Mouse (Mus musculus): Measurements from ENCODE around the gene Mef2b. TPM values are rescaled to one million over a fixed set of nuclear protein-coding genes. Genes with fewer than 3 reads are reported as not detected.

Mef2b gene
- total and polyA plus RNA-seq, 3 experiments: 60.1 to 232 (median 168) TPM

- Histone ChIP-seq H3K9ac (ENCODE audit: insufficient read depth, low read depth) (no peak overlapping the region), H3K4me1 (ENCODE audit: control insufficient read depth in 1 of 2, insufficient read depth in 2 of 2) (0 out of 4 replicates have a peak, but pooled peaks cover 0 to 2% of the 10 kb centered on the region in 2 experiments), H3K79me2 (replicated peaks; ENCODE audit: control insufficient read depth, extremely low read depth, insufficient read depth, poor library complexity, severe bottlenecking) (no peaks in the 10 kb centered on the region), H3K9me3 (replicated peaks; ENCODE audit: low read length) (no peaks in the 10 kb centered on the region), H3K36me3 (replicated peaks in 1 of 2; ENCODE audit: control insufficient read depth in 1 of 2, insufficient read depth in 1 of 2, low read length in 1 of 2) (no peaks in the 10 kb centered on the region), H3K27ac (ENCODE audit: insufficient read depth, low read depth) (no peak overlapping the region), H3K4me3 (replicated peaks in 1 of 3; ENCODE audit: low read depth in 2 of 3, low read length in 2 of 3, poor library complexity in 1 of 3) (no peak overlapping the region), H3K4me2 (ENCODE audit: insufficient read depth, low read depth, poor library complexity, severe bottlenecking) (no peak overlapping the region), H3K27me3 (replicated peaks) (no peaks in the 10 kb centered on the region)
- DNase-seq (ENCODE audit: extremely low read depth): no peak
- TF ChIP-seq JUN (IDR thresholded peaks at IDR 0.05; ENCODE audit: insufficient read depth, low read depth, low read length) (no peak), IRF4 (IDR thresholded peaks at IDR 0.05; ENCODE audit: low read depth, low read length) (no peak), SIN3A (IDR thresholded peaks at IDR 0.05; ENCODE audit: low read length) (no peak), MXI1 (IDR thresholded peaks at IDR 0.05; ENCODE audit: low read depth, low read length) (no peak), EP300 (IDR thresholded peaks at IDR 0.05; ENCODE audit: low read length) (no peak), BHLHE40 (IDR thresholded peaks at IDR 0.05; ENCODE audit: low read depth, low read length) (no peak), UBTF (IDR thresholded peaks at IDR 0.05; ENCODE audit: low read depth, low read length) (no peak), KAT2A (IDR thresholded peaks at IDR 0.05; ENCODE audit: insufficient replicate concordance, low read length) (no peak), CHD2 (IDR thresholded peaks at IDR 0.05; ENCODE audit: low read length) (no peak)
- dilution Hi-C loops (cut with MboI; ENCODE audit: extremely low pct_ligation_motif_present, extremely low pct_unique_long_range_greater_than_20kb, low sequenced_read_pairs) (no loop called here), in situ Hi-C loops (cut with MboI; ENCODE audit: low pct_ligation_motif_present, low pct_unique_long_range_greater_than_20kb, low sequenced_read_pairs) (no loop called here)
Measured at GRCm38 (mm10) chr8:70204757-70205156, 65.2 kb downstream of the Mef2b start.

GRCm38 (mm10) chr8:70208130-70208529 is 68.6 kb downstream of the Mef2b start:
- no peaks in the 10 kb centered on the region for H3K36me3 ChIP-seq (replicated peaks in 1 of 2; ENCODE audit: control insufficient read depth in 1 of 2, insufficient read depth in 1 of 2, low read length in 1 of 2)
- no peak overlapping the region for H3K9ac ChIP-seq (ENCODE audit: insufficient read depth, low read depth)
- no peaks in the 10 kb centered on the region for H3K79me2 ChIP-seq (replicated peaks; ENCODE audit: control insufficient read depth, extremely low read depth, insufficient read depth, poor library complexity, severe bottlenecking)
- in situ Hi-C loops (cut with MboI; ENCODE audit: low pct_ligation_motif_present, low pct_unique_long_range_greater_than_20kb, low sequenced_read_pairs) (no loop called here), dilution Hi-C loops (cut with MboI; ENCODE audit: extremely low pct_ligation_motif_present, extremely low pct_unique_long_range_greater_than_20kb, low sequenced_read_pairs) (no loop called here)
- no peak overlapping the region for H3K27ac ChIP-seq (ENCODE audit: insufficient read depth, low read depth)
- H3K4me1 ChIP-seq (ENCODE audit: control insufficient read depth in 1 of 2, insufficient read depth in 2 of 2): peaks cover 10 to 21% of the 10 kb centered on the region in 2 experiments
- DNase-seq (ENCODE audit: extremely low read depth): no peak
- TF ChIP-seq MEF2A (IDR thresholded peaks at IDR 0.05; ENCODE audit: borderline replicate concordance, low read depth, low read length): no peak
- no peak for TF ChIP-seq MAZ (IDR thresholded peaks at IDR 0.05; ENCODE audit: low read depth, low read length)
- no peak for TF ChIP-seq MYC (IDR thresholded peaks at IDR 0.05; ENCODE audit: low read depth, low read length)
- no peak overlapping the region for H3K4me3 ChIP-seq (replicated peaks in 1 of 3; ENCODE audit: low read depth in 2 of 3, low read length in 2 of 3, poor library complexity in 1 of 3)
- no peaks in the 10 kb centered on the region for H3K27me3 ChIP-seq (replicated peaks)
- no peaks in the 10 kb centered on the region for H3K9me3 ChIP-seq (replicated peaks; ENCODE audit: low read length)
- no peak overlapping the region for H3K4me2 ChIP-seq (ENCODE audit: insufficient read depth, low read depth, poor library complexity, severe bottlenecking)

- Histone ChIP-seq H3K4me2 (ENCODE audit: insufficient read depth, low read depth, poor library complexity, severe bottlenecking) (no peak overlapping the region), H3K4me3 (replicated peaks in 1 of 3; ENCODE audit: low read depth in 2 of 3, low read length in 2 of 3, poor library complexity in 1 of 3) (no peak overlapping the region), H3K9me3 (replicated peaks; ENCODE audit: low read length) (no peaks in the 10 kb centered on the region), H3K9ac (ENCODE audit: insufficient read depth, low read depth) (no peak overlapping the region), H3K36me3 (replicated peaks in 1 of 2; ENCODE audit: control insufficient read depth in 1 of 2, insufficient read depth in 1 of 2, low read length in 1 of 2) (no peaks in the 10 kb centered on the region), H3K27me3 (replicated peaks) (no peaks in the 10 kb centered on the region), H3K27ac (ENCODE audit: insufficient read depth, low read depth) (no peak overlapping the region), H3K4me1 (ENCODE audit: control insufficient read depth in 1 of 2, insufficient read depth in 2 of 2) (peaks cover 18 to 45% of the 10 kb centered on the region in 2 experiments), H3K79me2 (replicated peaks; ENCODE audit: control insufficient read depth, extremely low read depth, insufficient read depth, poor library complexity, severe bottlenecking) (no peaks in the 10 kb centered on the region)
- TF ChIP-seq JUN (IDR thresholded peaks at IDR 0.05; ENCODE audit: insufficient read depth, low read depth, low read length): no peak
- no peak for TF ChIP-seq BHLHE40 (IDR thresholded peaks at IDR 0.05; ENCODE audit: low read depth, low read length)
- 0 out of 2 replicates have a peak, but pooled peaks have one; percentile 17 for TF ChIP-seq IRF4 (IDR thresholded peaks at IDR 0.05; ENCODE audit: low read depth, low read length)
- no peak for TF ChIP-seq MXI1 (IDR thresholded peaks at IDR 0.05; ENCODE audit: low read depth, low read length)
- dilution Hi-C loops (cut with MboI; ENCODE audit: extremely low pct_ligation_motif_present, extremely low pct_unique_long_range_greater_than_20kb, low sequenced_read_pairs): no loop called here
- no peak for DNase-seq (ENCODE audit: extremely low read depth)
- in situ Hi-C loops (cut with MboI; ENCODE audit: low pct_ligation_motif_present, low pct_unique_long_range_greater_than_20kb, low sequenced_read_pairs): loop anchor here (5.0 kb wide), 1 partner anchor 38 kb away; the partner anchor contains the start of gene Tmem161a
Measured at GRCm38 (mm10) chr8:70210538-70210937, 71.0 kb downstream of the Mef2b start.
